Mouse (Mus musculus) adrenal gland, adult 8-10 months (tissue): ENCODE measurements at regions not wholly inside any gene's neighbourhood (a gene's known extent, or its start where the extent isn't known, plus 50 kb on each side); places are given as distances from the start of the nearest gene placed in this dataset.

Experiments used
- DNase-seq: peaks from one replicate; pipeline ENCODE4 v3.0.0; 2022

DNA sequence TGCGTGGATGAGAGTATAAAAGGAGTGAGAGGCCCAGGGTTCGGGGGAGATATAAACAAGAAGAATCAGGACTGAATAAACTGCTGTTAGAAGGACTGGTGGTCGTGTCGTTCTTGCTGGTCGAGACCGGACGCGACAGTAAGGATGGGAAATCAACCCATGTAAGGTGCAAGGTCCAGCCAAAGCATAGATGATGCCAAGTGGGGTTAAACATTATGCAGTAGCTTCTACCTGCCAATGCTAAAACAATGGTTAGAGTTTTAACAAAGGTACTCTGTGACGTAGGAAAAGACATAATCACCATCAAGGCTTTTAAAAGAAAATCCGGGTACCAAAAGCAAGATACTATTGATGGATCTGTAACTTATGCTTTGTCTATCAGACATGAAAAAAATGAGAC, 58.4 kb upstream of the Tmc1 start:
- DNase-seq, result no peak

DNA sequence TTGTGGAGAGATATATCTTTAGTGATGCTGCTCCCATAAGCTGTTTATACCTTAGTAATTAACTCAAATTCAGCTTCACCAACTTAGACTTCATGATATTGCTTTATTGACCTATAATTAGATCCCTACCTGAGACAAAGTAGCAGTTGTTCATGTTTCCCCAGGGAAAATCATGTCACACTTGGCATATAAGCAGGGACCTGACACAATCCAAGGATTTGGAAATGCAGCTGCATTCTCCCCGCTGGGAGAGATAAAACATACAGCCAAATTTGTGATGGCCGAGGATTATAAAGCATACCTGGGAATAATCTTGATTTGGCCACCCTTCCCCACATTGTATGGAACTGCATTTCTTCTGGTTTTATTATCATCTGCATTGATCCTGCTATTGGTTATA, 55.6 kb upstream of the Tmc1 start:
- no peak for DNase-seq

DNA sequence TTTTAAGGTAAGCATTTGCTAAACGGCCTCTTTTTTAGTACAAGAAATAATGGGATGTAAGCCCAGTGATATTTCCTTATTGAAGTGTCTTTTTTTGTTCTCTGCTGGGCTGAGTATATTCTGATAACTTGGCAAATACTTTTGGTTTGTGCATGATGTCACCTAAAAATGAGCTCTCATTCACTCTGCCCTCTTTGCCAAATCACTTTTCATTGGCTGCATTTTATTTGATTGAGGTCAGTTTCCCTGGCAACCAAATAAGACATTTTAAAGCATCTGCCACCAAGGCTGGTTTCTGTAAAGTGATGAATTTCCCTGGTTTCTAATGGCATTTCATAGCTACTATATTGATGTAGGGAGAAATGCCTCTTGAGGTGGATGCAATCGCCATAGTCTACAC, 50.4 kb upstream of the Tmc1 start:
- no peak for DNase-seq
